Mouse (Mus musculus): ENCODE data around the gene Gm27021.

The Gm27021 gene

GRCm38 (mm10) chr8:120667561-120668373 is at the start of gene Gm27021, which contains the start of gene Cox4i1:
Gene Gm27021 (minus strand): TSS chr8:120668079.
Gene Cox4i1 (plus strand): TSS chr8:120668222.
- peak; percentile 96 for DNase-seq (ENCODE audit: low spot score)

- DNase-seq (ENCODE audit: low spot score) = peak; percentile 17
These were observed 48.3 kb upstream of the Gm27021 start for GRCm38 (mm10) chr8:120715996-120716680.

GRCm38 (mm10) chr8:120715200-120715599 is 47.3 kb upstream of the Gm27021 start:
- no peak for DNase-seq (ENCODE audit: low spot score)

- DNase-seq (ENCODE audit: low spot score) = no peak
These were observed 41.3 kb upstream of the Gm27021 start for GRCm38 (mm10) chr8:120709176-120709575.

- no peak for DNase-seq (ENCODE audit: low spot score)
These were observed 38.3 kb upstream of the Gm27021 start for GRCm38 (mm10) chr8:120706193-120706592.

GRCm38 (mm10) chr8:120705163-120705562 is 37.3 kb upstream of the Gm27021 start:
- DNase-seq (ENCODE audit: low spot score) = no peak

- DNase-seq (ENCODE audit: low spot score) = no peak
These were observed 36.3 kb upstream of the Gm27021 start for GRCm38 (mm10) chr8:120704203-120704602.

GRCm38 (mm10) chr8:120701758-120702465 is 34.0 kb upstream of the Gm27021 start:
- no peak for DNase-seq (ENCODE audit: low spot score)

- DNase-seq (ENCODE audit: low spot score) = no peak
These were observed 32.2 kb upstream of the Gm27021 start for GRCm38 (mm10) chr8:120700053-120700452.

- DNase-seq (ENCODE audit: low spot score) = no peak
These were observed 31.7 kb upstream of the Gm27021 start for GRCm38 (mm10) chr8:120699565-120699964.

GRCm38 (mm10) chr8:120699079-120699478 is 31.2 kb upstream of the Gm27021 start:
- DNase-seq (ENCODE audit: low spot score) = no peak

GRCm38 (mm10) chr8:120698426-120698825 is 30.5 kb upstream of the Gm27021 start:
- DNase-seq (ENCODE audit: low spot score) = no peak

- DNase-seq (ENCODE audit: low spot score) = no peak
These were observed 30.0 kb upstream of the Gm27021 start for GRCm38 (mm10) chr8:120697979-120698272.

GRCm38 (mm10) chr8:120697154-120697978 is 29.5 kb upstream of the Gm27021 start:
- DNase-seq (ENCODE audit: low spot score) = no peak

GRCm38 (mm10) chr8:120696401-120697153 is 28.7 kb upstream of the Gm27021 start:
- DNase-seq (ENCODE audit: low spot score) = no peak

GRCm38 (mm10) chr8:120693861-120694493 is 26.1 kb upstream of the Gm27021 start:
- DNase-seq (ENCODE audit: low spot score) = peak; percentile 71

- DNase-seq (ENCODE audit: low spot score) = no peak
These were observed 25.1 kb upstream of the Gm27021 start for GRCm38 (mm10) chr8:120692934-120693333.

GRCm38 (mm10) chr8:120688511-120688910 is 20.6 kb upstream of the Gm27021 start:
- DNase-seq (ENCODE audit: low spot score) = no peak

- DNase-seq (ENCODE audit: low spot score) = no peak
These were observed 19.9 kb upstream of the Gm27021 start for GRCm38 (mm10) chr8:120687786-120688185.

- no peak for DNase-seq (ENCODE audit: low spot score)
These were observed 18.7 kb upstream of the Gm27021 start for GRCm38 (mm10) chr8:120686576-120686975.

GRCm38 (mm10) chr8:120686051-120686450 is 18.2 kb upstream of the Gm27021 start:
- DNase-seq (ENCODE audit: low spot score) = no peak

Data from yolk sac, embryonic 10.5 days (tissue).